Mouse (Mus musculus) T-helper 17 cell (primary cell): Measurements from ENCODE around the gene Fkbp9.

ENCODE experiments used
- in situ Hi-C, 2 experiments: fragments of 300-600 bp; cut with MboI, MseI; formaldehyde crosslinking; loops; 1 replicate in 1 of 2; 2 replicates in 1 of 2; pipeline ENCODE4 v1.15.1; 2025; ENCODE audit warnings: high pct_unique_total_duplicates in 2 of 2

Fkbp9 gene

GRCm38 (mm10) chr6:56831697-56832406 is at the start of gene Fkbp9:
Gene Fkbp9 (plus strand): TSS chr6:56832059.
- in situ Hi-C loops, result no loop called here

- in situ Hi-C loops, result loop anchor here in 1 of 2 experiments (5.0 kb wide), 1 partner anchor 66 kb away; no protein-coding TSS in a partner anchor
These were observed 48.1 kb upstream of the Fkbp9 start for GRCm38 (mm10) chr6:56783561-56784272.

- in situ Hi-C loops, result no loop called here
These were observed 46.8 kb upstream of the Fkbp9 start for GRCm38 (mm10) chr6:56785068-56785467.

GRCm38 (mm10) chr6:56787668-56788067 is 44.2 kb upstream of the Fkbp9 start:
- in situ Hi-C loops, result no loop called here

GRCm38 (mm10) chr6:56789336-56789735 is 42.5 kb upstream of the Fkbp9 start:
- in situ Hi-C loops, result no loop called here

- in situ Hi-C loops, result loop anchor here (5.0 to 10.0 kb wide), 2 partner anchors 78 to 900 kb away; partner anchors contain the start of gene Pyurf (in 1 of the 2)
These were observed 37.0 kb upstream of the Fkbp9 start for GRCm38 (mm10) chr6:56794834-56795233.

GRCm38 (mm10) chr6:56796232-56796631 is 35.6 kb upstream of the Fkbp9 start:
- in situ Hi-C loops, result loop anchor here in 1 of 2 experiments (10.0 kb wide), 1 partner anchor 899 kb away; the partner anchor contains the start of gene Pyurf

GRCm38 (mm10) chr6:56796668-56797141 is 35.2 kb upstream of the Fkbp9 start:
- in situ Hi-C loops, result loop anchor here in 1 of 2 experiments (10.0 kb wide), 1 partner anchor 898 kb away; the partner anchor contains the start of gene Pyurf

- in situ Hi-C loops, result loop anchor here in 1 of 2 experiments (10.0 kb wide), 1 partner anchor 897 kb away; the partner anchor contains the start of gene Pyurf
These were observed 34.3 kb upstream of the Fkbp9 start, which contains the start of gene Kbtbd2 for GRCm38 (mm10) chr6:56797311-56798151. Gene Kbtbd2 (minus strand): TSS chr6:56797813.

GRCm38 (mm10) chr6:56798152-56798465 is 33.8 kb upstream of the Fkbp9 start:
- in situ Hi-C loops, result loop anchor here in 1 of 2 experiments (10.0 kb wide), 1 partner anchor 897 kb away; the partner anchor contains the start of gene Pyurf

- in situ Hi-C loops, result loop anchor here (5.0 kb wide), 2 partner anchors 112 to 117 kb away; partner anchors contain the start of genes Nt5c3 (in 1 of the 2) and Vmn1r4 (in 1 of the 2)
These were observed 26.8 kb upstream of the Fkbp9 start for GRCm38 (mm10) chr6:56805026-56805425.

GRCm38 (mm10) chr6:56806195-56806594 is 25.7 kb upstream of the Fkbp9 start:
- in situ Hi-C loops, result loop anchor here (5.0 kb wide), 2 partner anchors 111 to 116 kb away; partner anchors contain the start of genes Nt5c3 (in 1 of the 2) and Vmn1r4 (in 1 of the 2)

- in situ Hi-C loops, result loop anchor here (5.0 kb wide), 2 partner anchors 109 to 114 kb away; partner anchors contain the start of genes Nt5c3 (in 1 of the 2) and Vmn1r4 (in 1 of the 2)
These were observed 23.2 kb upstream of the Fkbp9 start for GRCm38 (mm10) chr6:56808656-56809055.

GRCm38 (mm10) chr6:56813332-56813731 is 18.5 kb upstream of the Fkbp9 start:
- in situ Hi-C loops, result loop anchor here (5.0 kb wide), 1 partner anchor 759 kb away; no protein-coding TSS in a partner anchor

GRCm38 (mm10) chr6:56818436-56819123 is 13.3 kb upstream of the Fkbp9 start:
- in situ Hi-C loops, result no loop called here

- in situ Hi-C loops, result no loop called here
These were observed 12.8 kb upstream of the Fkbp9 start for GRCm38 (mm10) chr6:56819124-56819487.

GRCm38 (mm10) chr6:56825657-56826056 is 6.2 kb upstream of the Fkbp9 start:
- in situ Hi-C loops, result no loop called here

- in situ Hi-C loops, result no loop called here
These were observed 543 bp downstream of the Fkbp9 start for GRCm38 (mm10) chr6:56832407-56832796.

GRCm38 (mm10) chr6:56832830-56833229 is 971 bp downstream of the Fkbp9 start:
- in situ Hi-C loops, result no loop called here

GRCm38 (mm10) chr6:56834769-56835168 is 2.9 kb downstream of the Fkbp9 start:
- in situ Hi-C loops, result no loop called here
